Mouse (Mus musculus): ENCODE data around the gene Rpl36-ps4.
"Not testable (repeated sequence)": the region's sequence is repeated elsewhere in the genome, so short reads cannot be mapped to it uniquely, and the experiment has no call there.

Rpl36-ps4 gene

GRCm38 (mm10) chr17:87948965-87949584, 28.3 kb downstream of the Rpl36-ps4 start:
- peak; percentile 76 to 82 for DNase-seq (ENCODE audit: low spot score in 2 of 2)

DNA sequence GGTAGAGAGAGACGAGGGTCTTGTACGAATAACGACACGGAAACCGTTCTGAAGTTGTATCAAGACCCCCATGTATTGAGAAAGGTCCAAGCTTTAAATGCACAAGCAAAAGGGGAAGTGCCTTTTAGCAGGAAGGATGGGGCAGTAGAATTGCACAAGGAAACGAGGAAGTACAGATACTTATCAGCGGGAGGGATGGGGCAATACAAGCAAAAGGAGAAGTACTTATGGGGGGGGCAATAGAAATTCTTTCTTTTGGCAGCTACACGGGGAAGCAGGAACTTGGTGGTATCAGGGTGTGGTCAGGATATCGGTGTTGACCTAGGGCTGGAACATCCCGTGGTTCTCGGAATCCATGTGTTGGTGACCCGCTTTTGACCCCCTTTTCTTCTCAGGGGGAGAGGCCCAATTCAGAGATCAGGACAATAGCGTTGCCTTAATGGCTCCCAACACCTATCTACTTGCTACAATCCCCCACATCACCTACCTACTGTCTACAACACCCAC, 33.9 kb downstream of the Rpl36-ps4 start:
- DNase-seq (ENCODE audit: low spot score in 2 of 2): not testable (repeated sequence)

GRCm38 (mm10) chr17:87957096-87957840, 36.5 kb downstream of the Rpl36-ps4 start:
- DNase-seq (ENCODE audit: low spot score in 2 of 2): no peak

- DNase-seq (ENCODE audit: low spot score in 2 of 2): no peak
Observed at GRCm38 (mm10) chr17:87958283-87958682, 37.5 kb downstream of the Rpl36-ps4 start.

- DNase-seq (ENCODE audit: low spot score in 2 of 2): not testable (repeated sequence)
Observed at GRCm38 (mm10) chr17:87959406-87959805, 38.6 kb downstream of the Rpl36-ps4 start.

- DNase-seq (ENCODE audit: low spot score in 2 of 2): not testable (repeated sequence)
Observed at GRCm38 (mm10) chr17:87959931-87960330, 39.2 kb downstream of the Rpl36-ps4 start.

- no peak for DNase-seq (ENCODE audit: low spot score in 2 of 2)
Observed at GRCm38 (mm10) chr17:87963081-87964075, 42.6 kb downstream of the Rpl36-ps4 start.

GRCm38 (mm10) chr17:87968483-87968926, 47.7 kb downstream of the Rpl36-ps4 start:
- not testable (repeated sequence) for DNase-seq (ENCODE audit: low spot score in 2 of 2)
